Mouse (Mus musculus) large intestine, adult 2 months (tissue): Measurements from ENCODE around the gene Dusp15. TPM values are rescaled to one million over a fixed set of nuclear protein-coding genes. Genes with fewer than 3 reads are reported as not detected.

Experiments used
- DNase-seq: peaks from one replicate; pipeline ENCODE4 v3.0.0-alpha.2; 2012; ENCODE audit warnings: low read depth, low spot score
- WGBS: fragments of 180-500 bp; shearing (Covaris S2); methylation state at CpG from one replicate; pipeline ENCODE4 v1.1.7; 2018; 5-methylcytosine and 5-hydroxymethylcytosine counted together
- polyA plus RNA-seq: library from polyadenylated mRNA; depleted of rRNA; stranded (reverse); fragments of >200 nt; gene quantifications from 2 replicates; pipeline ENCODE4 v1.2.3, GENCODE M21; 2012

The Dusp15 gene
- polyA plus RNA-seq, 1 experiment, result 0.06 TPM

- no peak for DNase-seq
- WGBS, result 20% methylated on average over 9 of the region's 9 CpGs
Measured at GRCm38 (mm10) chr2:152933048-152933447, 18.4 kb downstream of the Dusp15 start, which contains the start of gene Foxs1. Gene Foxs1 (minus strand): TSS chr2:152933208.

DNA sequence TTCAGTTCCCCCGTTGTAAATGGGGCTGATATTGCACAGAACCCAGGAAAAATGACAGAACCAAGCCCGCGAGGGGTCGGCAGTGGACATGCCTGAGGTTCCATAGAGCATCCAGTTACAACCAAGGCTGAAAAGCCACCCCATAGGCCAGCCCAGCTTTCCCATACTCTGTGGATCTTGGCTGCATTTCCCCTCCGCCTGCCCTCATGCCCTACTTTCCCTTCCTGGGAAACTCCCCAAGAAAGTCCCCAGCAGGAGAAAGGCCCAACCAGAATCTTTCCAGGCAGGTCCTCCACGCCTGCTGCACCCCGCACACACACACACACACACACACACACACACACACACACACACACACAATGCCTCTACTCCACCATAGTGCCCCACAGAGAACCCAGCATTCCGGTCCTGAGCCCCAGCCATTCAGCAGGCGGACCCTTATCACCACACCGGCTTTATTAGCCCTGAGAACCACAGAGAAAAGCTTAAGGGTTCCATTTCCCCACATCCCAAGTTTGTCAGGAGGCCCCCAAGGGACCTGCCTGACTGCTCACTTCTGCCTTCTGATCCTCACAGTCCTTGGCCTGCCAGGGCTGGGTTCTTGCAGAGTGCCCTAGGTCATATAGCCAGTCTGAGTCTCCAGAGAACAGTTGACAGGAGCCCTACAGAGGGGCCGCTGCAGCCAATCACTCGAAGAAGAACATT, 19.9 kb downstream of the Dusp15 start:
- 53% methylated on average over 12 of the region's 12 CpGs for WGBS
- no peak for DNase-seq

DNA sequence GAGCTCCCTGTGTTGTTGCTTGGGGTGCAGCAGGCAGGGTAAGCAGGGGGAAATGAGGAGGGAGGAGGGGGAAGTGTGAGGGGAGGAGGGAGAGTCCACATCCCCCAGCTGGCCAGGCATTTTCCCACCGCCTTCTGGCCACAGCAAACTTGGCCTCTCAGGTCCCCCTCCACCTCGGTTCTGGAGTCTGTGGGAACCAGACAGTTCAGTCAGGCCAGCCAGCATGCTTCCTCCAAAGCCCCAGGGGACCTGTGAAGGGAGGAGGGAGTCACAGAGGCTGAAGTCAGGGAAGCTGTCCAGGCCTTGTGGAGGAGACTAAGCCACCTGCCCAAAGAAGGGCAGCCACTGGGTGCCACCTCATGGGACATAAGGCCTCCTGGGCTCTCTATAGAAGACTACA, 21.2 kb downstream of the Dusp15 start:
- no peak for DNase-seq
- WGBS, result 36% methylated on average over 2 of the region's 2 CpGs

GRCm38 (mm10) chr2:152928988-152929370, 22.5 kb downstream of the Dusp15 start:
- DNase-seq, result no peak
- WGBS, result 55% methylated on average over 3 of the region's 3 CpGs

DNA sequence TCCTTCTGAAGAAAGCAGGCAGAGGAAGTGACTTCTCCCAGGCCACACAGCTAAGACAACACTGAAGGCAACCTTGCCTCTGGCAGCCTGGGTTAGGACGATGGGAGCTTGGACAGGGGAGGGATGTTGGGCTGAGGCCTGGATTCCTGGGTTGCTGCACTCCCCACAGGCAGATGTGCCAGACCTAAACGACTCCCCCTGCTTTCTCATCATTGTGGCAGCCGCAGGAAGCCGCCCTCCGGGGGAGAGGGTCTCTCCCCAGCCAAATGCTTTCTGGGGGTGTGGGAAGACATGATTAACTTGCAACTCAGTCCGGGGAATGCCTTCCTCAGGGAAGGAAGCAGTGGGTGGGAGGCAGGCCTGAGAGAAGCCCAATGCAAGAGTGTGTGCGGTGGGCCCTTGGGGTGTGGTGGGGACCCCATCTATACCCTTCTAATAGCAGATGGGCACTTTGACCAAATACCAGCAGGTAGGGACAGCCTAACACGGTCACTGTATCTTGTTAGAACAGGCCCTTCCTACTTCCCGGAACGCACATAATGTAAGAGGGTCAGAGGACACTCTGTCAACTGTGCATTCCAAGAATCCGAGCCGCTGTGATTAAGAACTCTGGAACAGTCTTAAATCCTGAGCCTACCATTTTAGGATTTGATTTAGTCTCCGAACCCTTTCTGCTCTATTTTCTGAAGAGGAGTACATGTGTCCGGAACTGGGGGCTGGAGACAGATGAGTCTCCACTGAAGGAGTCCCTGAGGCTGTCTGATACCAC, 23.1 kb downstream of the Dusp15 start:
- WGBS, result 64% methylated on average over 14 of the region's 14 CpGs
- no peak for DNase-seq

GRCm38 (mm10) chr2:152927371-152927770, 24.1 kb downstream of the Dusp15 start:
- no peak for DNase-seq
- WGBS, result 50% methylated on average over 5 of the region's 5 CpGs

DNA sequence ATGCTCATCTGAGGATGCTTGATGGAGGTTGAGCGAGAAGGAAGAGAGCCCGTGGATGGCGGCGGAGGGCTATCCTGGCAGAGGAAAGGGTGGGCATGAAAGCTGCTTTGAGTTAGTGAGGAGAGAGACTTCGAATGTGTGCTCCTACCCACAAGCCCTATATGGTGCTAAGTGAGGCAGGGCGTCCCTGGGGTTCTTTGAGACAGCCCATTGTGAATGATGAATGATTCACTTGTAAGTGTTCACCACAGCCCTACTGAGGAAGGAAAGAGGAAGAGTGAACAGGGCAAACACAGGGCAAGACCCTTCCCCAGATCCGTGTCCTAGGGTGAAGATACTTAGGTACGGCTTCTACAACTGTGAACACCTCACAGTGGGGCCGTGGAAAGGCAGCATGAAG, 24.6 kb downstream of the Dusp15 start:
- 78% methylated on average over 9 of the region's 9 CpGs for WGBS
- no peak for DNase-seq

DNA sequence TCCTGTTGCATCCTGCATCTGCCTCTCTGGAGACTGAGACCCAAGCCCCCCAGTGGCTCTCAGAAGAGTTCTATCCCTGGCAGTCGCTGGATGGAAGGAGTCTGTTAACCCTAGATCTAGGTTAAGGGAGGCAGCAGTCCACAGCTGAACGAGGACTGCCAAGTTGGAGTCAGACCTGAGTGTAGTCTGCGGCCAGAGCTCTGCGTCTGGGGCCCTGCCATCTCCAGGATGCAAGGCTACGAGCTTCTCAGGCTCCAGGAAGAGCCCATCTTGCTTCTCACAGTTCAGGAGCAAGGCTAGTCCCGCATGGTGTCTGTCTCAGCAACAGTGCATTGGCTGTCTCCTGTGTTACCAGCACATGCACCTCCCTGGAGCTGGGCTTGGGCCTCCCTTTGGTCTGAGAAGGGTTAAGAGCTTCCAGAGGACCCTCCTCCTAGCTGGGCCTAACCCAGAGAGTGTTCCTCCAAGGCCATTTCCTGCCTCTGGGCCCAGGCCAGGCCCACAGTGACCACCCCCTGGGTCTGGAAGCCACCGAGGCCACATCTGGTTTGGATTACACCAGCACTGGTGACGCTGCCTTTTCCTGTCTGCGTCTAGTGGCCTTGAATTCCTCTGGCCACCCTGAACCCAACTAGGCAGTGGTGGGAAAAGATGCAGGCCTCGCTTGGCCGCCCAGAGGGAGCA, 26.2 kb downstream of the Dusp15 start:
- 53% methylated on average over 11 of the region's 11 CpGs for WGBS
- DNase-seq, result no peak

DNA sequence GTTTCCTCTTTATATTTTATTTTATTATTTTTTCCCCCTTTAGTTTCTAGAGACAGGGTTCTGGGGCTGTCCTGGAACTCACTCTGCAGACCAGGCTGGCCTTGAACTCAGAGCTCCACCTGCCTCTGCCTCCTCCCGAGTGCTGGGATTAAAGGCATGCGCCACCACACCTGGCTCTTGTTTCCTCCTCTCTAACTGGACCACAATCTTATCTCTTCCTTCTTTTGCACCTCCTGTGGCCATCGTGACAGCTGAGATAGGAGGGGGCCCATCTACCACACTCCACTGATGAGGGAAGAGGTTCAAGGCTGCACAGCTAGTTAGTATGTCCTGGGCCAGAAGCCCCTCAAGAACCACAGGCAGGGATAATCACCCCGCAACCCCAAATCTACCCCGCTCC, 27.0 kb downstream of the Dusp15 start:
- WGBS, result 63% methylated on average over 5 of the region's 5 CpGs
- no peak for DNase-seq

GRCm38 (mm10) chr2:152924128-152924527, 27.4 kb downstream of the Dusp15 start:
- DNase-seq, result no peak
- 55% methylated on average over 8 of the region's 8 CpGs for WGBS

GRCm38 (mm10) chr2:152923621-152924020, 27.9 kb downstream of the Dusp15 start:
- 74% methylated on average over 3 of the region's 3 CpGs for WGBS
- DNase-seq, result no peak

GRCm38 (mm10) chr2:152922376-152922775, 29.1 kb downstream of the Dusp15 start:
- WGBS, result 50% methylated on average over 7 of the region's 7 CpGs
- DNase-seq, result no peak

DNA sequence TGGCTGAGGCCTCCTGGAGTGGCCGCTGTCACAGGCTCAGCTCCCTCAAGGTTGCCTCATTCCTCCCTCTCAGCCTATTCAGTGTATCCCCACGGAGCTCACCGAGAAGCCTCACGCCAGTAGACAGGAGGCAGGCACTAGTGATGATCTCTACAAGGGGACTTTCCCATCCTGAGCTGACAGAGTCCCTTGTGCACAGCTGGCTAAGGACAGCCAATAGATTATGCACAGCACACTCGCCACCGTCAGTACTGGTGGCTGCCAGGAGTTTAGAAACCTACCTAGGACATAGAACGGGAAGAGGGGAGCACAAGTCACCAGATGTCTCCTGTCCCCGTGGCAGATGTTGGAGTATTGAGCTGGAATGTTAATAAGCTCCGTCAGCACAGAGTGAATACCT, 33.8 kb downstream of the Dusp15 start:
- WGBS, result 51% methylated on average over 9 of the region's 9 CpGs
- DNase-seq, result no peak

DNA sequence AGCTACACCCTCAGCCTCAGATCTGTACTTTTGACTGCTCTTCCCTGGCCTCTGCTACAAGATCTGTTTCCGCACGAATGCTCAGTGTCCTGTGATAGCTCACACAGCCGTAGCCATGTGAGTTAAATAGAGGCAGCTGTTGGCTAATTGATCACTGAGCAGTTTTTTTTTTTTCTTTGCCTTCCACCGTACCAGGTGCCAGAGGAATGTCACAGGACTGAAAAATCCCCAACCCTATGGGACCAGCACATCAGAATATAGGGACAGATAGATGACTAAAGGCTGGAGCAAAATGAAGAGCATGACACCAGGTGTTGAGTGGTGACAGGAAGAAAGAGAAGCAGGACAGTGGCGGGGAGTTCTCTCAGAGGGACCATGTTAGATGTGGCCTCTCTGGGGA, 35.4 kb downstream of the Dusp15 start:
- WGBS, result 62% methylated on average over 5 of the region's 5 CpGs
- DNase-seq, result no peak

GRCm38 (mm10) chr2:152915453-152915852, 36.0 kb downstream of the Dusp15 start:
- 49% methylated on average over 4 of the region's 4 CpGs for WGBS
- DNase-seq, result no peak

GRCm38 (mm10) chr2:152914310-152915120, 37.0 kb downstream of the Dusp15 start:
- WGBS, result under 1% methylated on average over 18 of the region's 18 CpGs
- DNase-seq, result peak; percentile 57

DNA sequence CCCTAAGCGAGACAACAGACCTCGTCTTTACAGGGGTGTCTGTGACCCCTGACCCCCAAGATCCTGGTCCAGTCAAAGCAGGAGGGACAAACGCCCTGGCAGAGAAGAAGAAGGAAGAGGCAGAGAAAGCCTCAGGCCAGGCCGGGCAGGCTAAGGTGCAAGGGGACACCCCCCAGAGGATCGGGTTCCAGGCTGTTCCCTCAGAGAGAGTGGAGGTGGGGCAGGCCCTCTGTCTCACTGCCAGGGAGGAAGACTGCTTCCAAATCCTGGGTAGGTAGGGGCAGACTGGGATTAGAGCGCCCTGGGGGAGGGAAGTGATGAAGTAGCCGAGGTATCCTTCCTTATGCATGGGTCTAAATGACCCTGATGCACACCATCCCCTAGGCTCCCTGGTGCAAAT, 38.0 kb downstream of the Dusp15 start:
- no peak for DNase-seq
- WGBS, result 40% methylated on average over 7 of the region's 7 CpGs

DNA sequence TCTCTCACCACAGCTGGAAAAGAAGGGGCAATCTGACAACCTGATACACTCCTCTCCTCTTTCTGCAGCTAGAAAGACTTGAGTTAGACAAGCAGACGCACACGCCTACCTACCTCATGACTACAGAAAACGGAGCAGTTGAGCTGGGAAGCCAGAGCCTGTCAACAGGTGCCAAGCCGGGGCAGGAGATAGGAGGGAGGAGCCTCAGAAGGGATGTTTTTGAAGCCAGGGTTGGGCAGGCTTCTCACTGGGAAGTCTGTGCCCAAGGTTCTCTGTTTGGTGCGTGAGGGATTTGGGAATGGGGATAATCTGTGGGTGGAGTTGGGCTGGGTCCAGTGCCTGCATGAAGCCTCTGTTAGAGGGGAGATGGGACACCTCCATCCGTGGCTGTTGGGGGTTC, 40.1 kb downstream of the Dusp15 start:
- DNase-seq, result no peak
- 28% methylated on average over 6 of the region's 6 CpGs for WGBS

DNA sequence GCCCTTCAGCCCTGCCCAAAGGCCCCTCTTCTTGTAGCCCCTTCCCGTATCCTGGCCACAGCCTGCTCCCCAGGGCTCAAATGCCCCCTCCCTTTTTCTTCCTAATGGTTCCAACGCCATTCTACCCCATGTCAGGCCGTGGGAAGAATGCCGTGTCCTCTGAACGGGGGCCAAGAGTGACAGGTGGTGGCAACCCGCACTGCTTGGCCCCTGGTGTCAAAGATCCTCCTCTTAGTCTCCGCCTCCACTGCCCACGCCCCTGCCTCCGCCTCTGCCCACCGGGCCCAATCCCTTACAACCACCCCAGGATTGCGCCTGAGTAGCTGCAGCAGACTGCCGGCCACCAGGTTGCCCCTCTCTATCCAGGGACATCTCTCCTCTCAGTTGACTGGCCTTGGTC, 40.5 kb downstream of the Dusp15 start, which contains the start of gene Mylk2:
Mylk2 (plus strand) TSS at position 322 of the 400 bp plus-strand sequence.
- no peak for DNase-seq
- WGBS, result 28% methylated on average over 12 of the region's 12 CpGs

- WGBS, result 73% methylated on average over 6 of the region's 6 CpGs
- DNase-seq, result no peak
Measured at GRCm38 (mm10) chr2:152909848-152910247, 41.6 kb downstream of the Dusp15 start.
